Mouse (Mus musculus): Measurements from ENCODE around the gene B3galnt2. TPM values are rescaled to one million over a fixed set of nuclear protein-coding genes. Genes with fewer than 3 reads are reported as not detected.

The B3galnt2 gene
- 26.7 and 33.5 TPM in 2 replicates for total RNA-seq (2015; ENCODE audit: low replicate concordance)
- total RNA-seq (2017; ENCODE audit: low replicate concordance): 20.5 and 31.7 TPM in 2 replicates

GRCm38 (mm10) chr13:13953874-13954832, at the start of gene B3galnt2:
TSS of gene B3galnt2 (plus strand) at chr13:13954469.
- peak; percentile 95 for ATAC-seq (replicated peaks; ENCODE audit: low FRiP score, poor library complexity, severe bottlenecking)

- no peak for ATAC-seq (replicated peaks; ENCODE audit: low FRiP score, poor library complexity, severe bottlenecking)
Observed at GRCm38 (mm10) chr13:13911341-13911740, 42.9 kb upstream of the B3galnt2 start.

GRCm38 (mm10) chr13:13919396-13919795, 34.9 kb upstream of the B3galnt2 start:
- no peak for ATAC-seq (replicated peaks; ENCODE audit: low FRiP score, poor library complexity, severe bottlenecking)

- ATAC-seq (replicated peaks; ENCODE audit: low FRiP score, poor library complexity, severe bottlenecking): no peak
Observed at GRCm38 (mm10) chr13:13922526-13922925, 31.7 kb upstream of the B3galnt2 start.

- ATAC-seq (replicated peaks; ENCODE audit: low FRiP score, poor library complexity, severe bottlenecking): no peak
Observed at GRCm38 (mm10) chr13:13929982-13930381, 24.3 kb upstream of the B3galnt2 start.

- ATAC-seq (replicated peaks; ENCODE audit: low FRiP score, poor library complexity, severe bottlenecking): peak; percentile 38
Observed at GRCm38 (mm10) chr13:13954931-13955330, 662 bp downstream of the B3galnt2 start.

GRCm38 (mm10) chr13:13956686-13957085, 2.4 kb downstream of the B3galnt2 start:
- no peak for ATAC-seq (replicated peaks; ENCODE audit: low FRiP score, poor library complexity, severe bottlenecking)

GRCm38 (mm10) chr13:13960211-13960610, 5.9 kb downstream of the B3galnt2 start:
- ATAC-seq (replicated peaks; ENCODE audit: low FRiP score, poor library complexity, severe bottlenecking): no peak

GRCm38 (mm10) chr13:13961046-13961445, 6.8 kb downstream of the B3galnt2 start:
- ATAC-seq (replicated peaks; ENCODE audit: low FRiP score, poor library complexity, severe bottlenecking): no peak

GRCm38 (mm10) chr13:13965388-13965964, 11.2 kb downstream of the B3galnt2 start:
- no peak for ATAC-seq (replicated peaks; ENCODE audit: low FRiP score, poor library complexity, severe bottlenecking)

GRCm38 (mm10) chr13:13966172-13966571, 11.9 kb downstream of the B3galnt2 start:
- no peak for ATAC-seq (replicated peaks; ENCODE audit: low FRiP score, poor library complexity, severe bottlenecking)

GRCm38 (mm10) chr13:13968629-13969111, 14.4 kb downstream of the B3galnt2 start:
- peak; percentile 93 for ATAC-seq (replicated peaks; ENCODE audit: low FRiP score, poor library complexity, severe bottlenecking)

GRCm38 (mm10) chr13:13969796-13970195, 15.5 kb downstream of the B3galnt2 start:
- ATAC-seq (replicated peaks; ENCODE audit: low FRiP score, poor library complexity, severe bottlenecking): no peak

- ATAC-seq (replicated peaks; ENCODE audit: low FRiP score, poor library complexity, severe bottlenecking): peak; percentile 86
Observed at GRCm38 (mm10) chr13:13981842-13982241, 27.6 kb downstream of the B3galnt2 start.

GRCm38 (mm10) chr13:13983523-13983922, 29.3 kb downstream of the B3galnt2 start:
- no peak for ATAC-seq (replicated peaks; ENCODE audit: low FRiP score, poor library complexity, severe bottlenecking)

- no peak for ATAC-seq (replicated peaks; ENCODE audit: low FRiP score, poor library complexity, severe bottlenecking)
Observed at GRCm38 (mm10) chr13:13989135-13989534, 34.9 kb downstream of the B3galnt2 start.

- ATAC-seq (replicated peaks; ENCODE audit: low FRiP score, poor library complexity, severe bottlenecking): no peak
Observed at GRCm38 (mm10) chr13:13990391-13990790, 36.1 kb downstream of the B3galnt2 start.

GRCm38 (mm10) chr13:13993041-13993440, 38.8 kb downstream of the B3galnt2 start:
- ATAC-seq (replicated peaks; ENCODE audit: low FRiP score, poor library complexity, severe bottlenecking): no peak

- no peak for ATAC-seq (replicated peaks; ENCODE audit: low FRiP score, poor library complexity, severe bottlenecking)
Observed at GRCm38 (mm10) chr13:13995046-13995445, 40.8 kb downstream of the B3galnt2 start.

- no peak for ATAC-seq (replicated peaks; ENCODE audit: low FRiP score, poor library complexity, severe bottlenecking)
Observed at GRCm38 (mm10) chr13:13997476-13997875, 43.2 kb downstream of the B3galnt2 start.

GRCm38 (mm10) chr13:14002706-14003105, 48.4 kb downstream of the B3galnt2 start:
- no peak for ATAC-seq (replicated peaks; ENCODE audit: low FRiP score, poor library complexity, severe bottlenecking)
